Mouse (Mus musculus) common myeloid progenitor, adult 5-6 weeks (primary cell): ENCODE measurements at regions not wholly inside any gene's neighbourhood (a gene's known extent, or its start where the extent isn't known, plus 50 kb on each side); places are given as distances from the start of the nearest gene placed in this dataset.
"Not testable (repeated sequence)": the region's sequence is repeated elsewhere in the genome, so short reads cannot be mapped to it uniquely, and the experiment has no call there.

Source experiments
- ATAC-seq: replicated peaks from 2 replicates; pipeline ENCODE4 v1.8.0; 2016; ENCODE audit warnings: low read depth, mild to moderate bottlenecking, moderate TSS enrichment, inconsistent platforms; ENCODE audit not compliant: poor library complexity, severe bottlenecking

DNA sequence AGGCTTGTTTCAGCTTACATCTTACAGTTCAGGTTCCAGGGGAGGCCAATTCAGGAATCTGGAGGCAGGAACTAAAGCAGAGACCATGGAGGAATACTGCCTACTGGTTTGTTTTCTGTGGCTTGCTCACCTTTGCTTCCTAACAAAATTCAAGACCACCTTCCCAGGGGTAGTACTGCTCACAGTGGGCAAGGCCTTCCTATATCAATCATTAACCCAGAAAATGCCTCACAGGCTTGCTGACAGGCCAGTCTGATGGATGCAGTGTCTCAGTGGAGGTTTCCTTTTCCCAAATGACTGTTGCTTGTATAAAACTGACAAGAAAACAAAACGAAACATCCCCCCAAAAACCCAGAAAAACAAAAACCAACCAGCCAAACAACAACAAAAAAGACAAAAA, 95.8 kb upstream of the Klf13 start:
- ATAC-seq, result no peak

DNA sequence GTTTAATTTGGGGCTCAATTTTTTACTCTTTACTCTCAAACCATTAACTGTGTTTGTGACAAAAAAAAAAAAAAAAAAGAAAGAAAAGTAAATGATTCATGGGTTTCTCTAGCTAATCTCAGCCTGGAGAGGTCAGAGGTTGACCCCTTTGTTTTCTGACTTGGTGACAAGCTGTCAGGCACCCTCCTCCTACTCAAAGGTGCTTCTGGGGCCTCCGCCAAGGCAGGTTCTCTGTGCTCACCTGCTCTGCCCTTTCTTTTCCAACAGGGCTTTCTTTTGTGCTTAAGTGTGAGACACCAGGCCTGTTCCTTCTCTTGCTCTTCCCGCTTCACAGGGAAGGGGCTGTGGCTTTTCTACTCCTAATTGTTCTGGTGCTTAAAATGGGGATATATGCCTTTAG, 94.7 kb upstream of the Klf13 start:
- ATAC-seq, result no peak

DNA sequence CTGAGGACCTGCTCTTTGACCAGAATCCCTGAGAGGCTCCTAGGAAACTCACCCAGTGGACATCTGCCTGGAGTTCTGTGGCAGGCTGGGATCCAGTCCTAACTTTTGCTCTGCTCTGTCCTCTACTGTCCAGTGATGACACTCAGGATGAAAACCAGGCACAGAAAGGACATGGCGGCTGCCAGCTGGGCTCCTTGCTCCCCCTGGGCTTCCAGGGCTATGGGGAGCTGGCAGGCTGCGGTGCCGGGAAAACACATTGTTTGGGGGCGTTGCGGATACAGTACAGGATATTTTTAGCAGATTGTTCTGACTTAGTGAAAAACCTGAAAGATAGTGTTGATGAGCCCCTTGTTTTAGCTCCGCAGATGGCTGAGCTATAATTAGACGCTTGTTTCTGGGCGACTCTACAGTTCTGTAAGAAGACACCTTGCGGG, 94.2 kb upstream of the Klf13 start:
- ATAC-seq, result no peak

DNA sequence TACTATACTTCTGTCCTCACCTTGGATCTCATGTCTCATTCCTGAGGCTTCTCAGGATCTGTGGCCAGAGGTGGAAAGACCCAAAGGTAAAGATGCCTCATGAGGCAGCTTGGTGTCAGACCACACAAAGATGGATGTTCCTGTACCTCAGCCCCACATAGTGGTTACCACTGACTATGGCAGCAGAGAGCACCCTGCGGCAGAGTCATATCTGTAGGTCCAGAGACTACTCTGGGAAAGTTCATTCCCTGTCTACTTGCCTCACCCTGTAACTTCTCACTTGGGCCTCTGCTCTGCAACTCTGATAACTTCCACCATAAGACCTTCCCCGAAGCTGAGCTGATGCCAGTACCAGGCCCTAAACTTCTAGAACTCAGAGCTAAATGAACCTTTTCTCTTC, 91.9 kb upstream of the Klf13 start:
- ATAC-seq, result no peak

DNA sequence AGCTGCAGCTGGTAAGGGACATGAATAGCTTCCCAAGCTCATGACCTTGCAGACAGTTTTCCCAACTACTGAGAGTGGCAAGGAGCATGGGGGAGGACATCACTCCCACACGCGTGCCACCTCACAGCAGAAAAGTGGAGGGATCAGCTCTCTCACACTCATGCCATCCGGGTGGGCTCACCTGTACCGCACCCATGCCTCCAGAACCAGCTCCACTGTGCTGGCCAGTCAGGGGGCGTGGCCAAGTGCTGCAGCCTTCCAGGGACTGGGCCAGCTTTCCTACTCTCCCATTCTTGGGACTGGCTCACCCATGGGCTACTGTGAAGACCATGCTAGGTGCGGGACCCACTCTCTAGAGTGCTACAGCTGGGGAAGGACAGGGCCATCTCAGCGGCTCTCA, 88.4 kb upstream of the Klf13 start:
- no peak for ATAC-seq

DNA sequence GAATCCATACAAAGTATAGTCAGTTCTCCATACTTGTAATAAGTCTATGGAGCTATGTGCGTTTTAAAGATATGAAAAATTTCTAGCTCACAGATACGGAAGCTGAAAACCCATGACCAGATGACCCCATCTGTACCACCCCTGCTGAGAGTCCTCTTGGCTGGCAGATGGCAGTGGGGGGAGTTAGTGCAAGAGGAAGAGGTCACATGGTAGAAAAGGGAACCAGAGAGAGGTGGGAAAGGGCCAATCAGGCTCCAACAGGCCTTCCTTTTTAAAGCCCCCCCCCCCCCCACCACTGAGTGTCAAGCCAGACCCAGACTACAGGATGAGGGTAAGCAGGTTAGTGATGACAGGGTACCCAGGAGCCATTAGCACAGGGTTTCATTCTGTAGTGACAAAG, 86.4 kb upstream of the Klf13 start:
- peak; percentile 77 for ATAC-seq

DNA sequence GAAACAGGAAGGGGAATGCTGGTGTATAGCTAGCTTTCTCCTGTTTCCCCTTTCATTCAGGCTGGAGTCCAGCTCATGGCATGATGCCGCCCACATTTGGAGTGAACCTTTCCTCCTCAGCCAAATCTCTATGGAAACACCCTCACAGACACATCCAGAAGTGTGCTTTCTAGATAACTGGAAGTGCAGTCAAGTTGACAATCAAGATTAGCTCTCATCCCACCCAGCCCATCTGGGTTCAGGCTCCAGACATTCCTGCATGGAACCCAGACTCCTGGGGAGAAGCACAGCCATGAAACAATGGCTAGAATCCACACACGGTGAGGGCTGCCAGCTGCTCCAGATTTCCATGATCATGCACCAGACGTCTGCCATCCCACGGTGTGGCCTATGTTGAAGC, 85.5 kb upstream of the Klf13 start:
- ATAC-seq, result 0 out of 2 replicates have a peak, but pooled peaks have one; percentile 21

DNA sequence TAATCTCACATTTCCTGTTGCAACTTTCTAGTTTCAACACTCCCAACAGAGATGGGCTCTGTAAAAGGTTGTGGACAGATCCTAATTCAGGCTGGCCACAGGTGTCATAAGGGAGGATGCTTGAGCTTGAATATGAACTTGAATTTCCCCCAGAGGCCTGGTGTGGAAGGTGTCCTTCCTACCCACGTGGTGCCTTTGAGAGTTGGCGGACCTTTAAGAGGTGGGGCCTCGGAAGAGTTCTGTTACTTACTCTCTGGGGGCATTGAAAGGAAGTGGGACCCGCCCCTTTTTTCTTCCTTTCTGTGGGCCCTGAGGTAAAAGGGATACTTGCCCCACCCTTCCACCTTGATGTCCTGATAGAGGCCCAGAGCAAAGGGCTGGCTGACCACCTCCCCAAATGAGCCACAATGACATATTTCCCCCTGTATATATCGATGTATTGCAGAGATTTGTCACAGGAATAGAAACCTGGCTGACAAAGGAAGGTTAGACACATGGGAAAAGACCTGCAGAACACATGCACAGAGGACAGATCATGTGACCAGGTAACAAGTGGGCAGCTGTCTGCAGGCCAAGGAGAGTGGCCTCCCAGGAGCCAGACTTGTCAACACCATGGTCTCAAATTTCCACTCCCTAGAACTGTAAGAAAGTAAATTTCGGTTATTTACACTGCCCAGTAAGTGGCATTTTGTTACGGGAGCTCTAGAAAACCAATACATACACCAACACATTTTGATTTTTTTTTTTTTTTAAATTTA, 84.2 kb upstream of the Klf13 start:
- ATAC-seq, result no peak

DNA sequence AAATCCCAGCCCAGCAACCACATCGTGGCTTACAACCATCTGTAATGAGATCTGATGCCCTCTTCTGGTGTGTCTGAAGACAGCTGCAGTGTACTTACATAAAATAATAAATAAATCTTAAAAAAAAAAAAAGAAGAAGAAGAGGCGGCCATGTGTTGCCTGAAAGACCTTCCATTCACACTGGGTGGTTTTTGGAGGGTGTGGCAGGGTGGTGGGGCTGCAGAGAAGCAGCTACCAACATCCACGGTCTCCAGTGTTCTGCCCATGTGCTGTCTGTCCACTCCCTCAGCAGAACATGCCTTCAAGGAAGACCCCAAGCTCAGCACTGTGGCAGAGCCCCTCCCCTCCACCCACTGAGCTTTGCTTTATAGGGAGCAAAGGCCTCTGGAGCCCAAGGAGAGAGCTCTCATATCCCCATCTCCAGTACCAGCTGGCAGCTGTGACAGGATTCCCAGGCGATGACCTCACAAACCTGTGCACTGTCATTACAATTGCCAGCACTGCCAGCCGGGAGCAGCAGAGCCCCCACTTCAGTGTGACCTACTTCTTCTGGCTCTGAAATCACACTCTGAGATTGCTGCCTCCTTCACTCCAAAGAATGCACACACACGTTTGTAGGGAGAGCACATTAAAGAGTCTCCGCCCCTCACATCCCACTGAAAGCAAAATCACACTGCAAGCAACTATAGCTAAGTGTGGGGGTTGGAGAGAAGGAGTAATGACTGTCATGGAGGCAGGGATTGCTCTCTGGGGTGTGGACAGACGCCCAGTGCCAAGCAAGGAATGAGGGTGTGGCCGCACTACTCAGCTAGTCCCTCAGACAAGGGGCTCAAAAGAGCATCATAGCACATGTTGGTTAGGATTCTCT, 82.8 kb upstream of the Klf13 start:
- ATAC-seq, result no peak

DNA sequence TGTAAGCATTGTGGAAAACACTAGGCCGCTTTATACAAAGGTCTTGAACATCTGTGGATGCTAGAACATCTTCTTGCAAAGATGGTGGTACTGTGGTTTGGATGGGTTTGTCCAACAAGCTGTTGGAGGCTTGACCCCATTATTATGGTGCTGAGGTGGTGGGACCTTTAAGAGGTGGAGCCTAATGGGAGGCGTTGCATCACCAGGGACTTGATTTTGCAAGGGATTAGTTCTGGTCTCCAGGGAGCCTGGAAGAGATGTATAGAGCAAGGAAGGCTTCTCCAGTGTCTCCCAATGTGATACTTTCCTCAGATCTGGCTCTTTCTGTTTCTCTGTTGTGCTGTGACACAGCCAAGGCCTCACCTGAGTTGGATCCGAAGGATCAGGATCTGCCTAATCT, 79.4 kb upstream of the Klf13 start:
- no peak for ATAC-seq

DNA sequence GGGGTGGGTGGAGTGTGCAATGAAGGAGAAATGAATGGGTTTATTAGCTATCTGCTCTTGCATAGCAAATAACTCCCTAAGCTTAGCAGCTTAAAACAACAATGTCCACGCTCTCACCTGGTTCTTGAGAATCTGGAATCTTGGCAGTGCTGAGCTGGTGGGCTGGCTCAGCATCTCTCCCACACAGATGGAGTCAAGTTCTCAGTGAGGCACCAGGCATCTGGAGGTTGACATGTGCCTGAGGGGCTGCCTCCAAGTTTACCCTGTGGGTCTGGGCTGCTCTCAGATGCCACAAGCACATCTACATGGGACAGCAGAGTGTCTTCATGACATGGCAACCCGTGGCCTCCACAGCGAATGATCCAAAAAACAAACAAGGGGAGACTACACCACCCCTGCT, 78.2 kb upstream of the Klf13 start:
- ATAC-seq, result no peak

DNA sequence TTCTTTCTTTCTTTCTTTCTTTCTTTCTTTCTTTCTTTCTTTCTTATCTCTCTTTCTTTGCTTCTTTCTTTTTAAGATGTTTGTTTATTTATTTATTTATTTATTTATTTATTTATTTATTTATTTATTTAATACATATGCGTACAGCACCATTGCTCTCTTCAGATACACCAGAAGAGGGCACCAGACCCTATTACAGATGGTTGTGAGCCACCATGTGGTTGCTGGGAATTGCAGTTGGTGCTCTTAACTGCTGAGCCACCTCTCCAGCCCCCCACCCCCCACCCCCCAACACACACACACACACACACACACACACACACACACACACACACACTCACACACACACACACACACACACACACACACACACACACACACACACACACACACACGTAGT, 76.4 kb upstream of the Klf13 start:
- not testable (repeated sequence) for ATAC-seq

DNA sequence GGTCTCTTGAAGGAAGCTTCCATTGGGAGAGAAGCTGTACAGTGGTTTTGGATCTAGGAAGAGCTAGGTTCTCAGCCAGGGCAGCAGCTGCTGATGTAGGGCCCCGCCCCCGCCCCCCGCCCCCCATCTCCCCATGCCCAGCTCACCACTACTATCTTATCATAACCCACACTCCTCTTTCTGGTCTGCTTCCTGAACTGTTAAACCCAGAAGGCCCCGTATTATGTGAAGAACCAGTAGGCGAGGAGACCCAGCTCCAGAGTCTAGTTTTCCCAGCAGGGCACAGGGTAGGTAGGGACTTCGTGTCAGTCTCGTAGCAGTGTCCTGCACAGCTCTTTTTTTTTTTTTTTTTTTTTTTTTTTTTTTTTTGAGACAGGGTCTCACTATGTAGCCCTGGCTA, 75.5 kb upstream of the Klf13 start:
- peak; percentile 27 for ATAC-seq

DNA sequence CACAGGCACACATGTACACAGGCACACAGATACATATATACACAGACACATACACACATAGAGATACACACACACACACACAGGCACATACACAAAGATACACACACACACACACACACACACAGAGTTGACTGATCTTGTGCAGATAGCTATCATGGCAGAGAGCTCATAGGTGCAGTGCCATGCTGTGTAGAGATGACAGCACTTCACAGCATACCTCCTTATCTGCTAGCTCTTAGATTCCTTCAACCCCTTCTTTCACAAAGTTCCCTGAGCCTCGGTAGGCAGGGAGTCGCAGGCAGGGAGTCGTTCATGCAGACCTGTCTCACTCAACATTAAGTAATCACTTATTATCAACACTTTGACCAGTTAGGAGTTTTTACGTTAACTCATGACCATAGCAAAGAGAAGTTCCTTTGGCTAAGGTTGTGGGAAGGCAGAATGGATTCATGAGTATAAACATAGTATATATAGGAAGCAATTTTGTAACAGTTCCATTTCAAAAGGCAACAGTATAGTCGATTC, 74.4 kb upstream of the Klf13 start:
- no peak for ATAC-seq

DNA sequence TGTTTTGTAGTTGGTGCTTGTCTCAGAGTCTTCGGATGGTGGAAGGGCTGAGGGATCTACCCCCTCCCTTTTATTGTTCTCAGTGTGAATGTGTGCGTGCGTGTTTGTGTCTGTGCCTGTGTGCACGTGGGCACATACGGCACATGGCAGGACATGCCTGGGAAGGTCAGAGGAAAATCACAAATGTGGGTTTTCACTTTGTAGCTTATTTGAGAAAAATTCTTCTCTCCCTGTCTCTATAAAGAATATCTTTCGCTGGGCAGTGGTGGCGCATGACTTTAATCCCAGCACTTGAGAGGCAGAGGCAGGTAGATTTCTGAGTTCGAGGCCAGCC, 73.5 kb upstream of the Klf13 start:
- ATAC-seq, result no peak

DNA sequence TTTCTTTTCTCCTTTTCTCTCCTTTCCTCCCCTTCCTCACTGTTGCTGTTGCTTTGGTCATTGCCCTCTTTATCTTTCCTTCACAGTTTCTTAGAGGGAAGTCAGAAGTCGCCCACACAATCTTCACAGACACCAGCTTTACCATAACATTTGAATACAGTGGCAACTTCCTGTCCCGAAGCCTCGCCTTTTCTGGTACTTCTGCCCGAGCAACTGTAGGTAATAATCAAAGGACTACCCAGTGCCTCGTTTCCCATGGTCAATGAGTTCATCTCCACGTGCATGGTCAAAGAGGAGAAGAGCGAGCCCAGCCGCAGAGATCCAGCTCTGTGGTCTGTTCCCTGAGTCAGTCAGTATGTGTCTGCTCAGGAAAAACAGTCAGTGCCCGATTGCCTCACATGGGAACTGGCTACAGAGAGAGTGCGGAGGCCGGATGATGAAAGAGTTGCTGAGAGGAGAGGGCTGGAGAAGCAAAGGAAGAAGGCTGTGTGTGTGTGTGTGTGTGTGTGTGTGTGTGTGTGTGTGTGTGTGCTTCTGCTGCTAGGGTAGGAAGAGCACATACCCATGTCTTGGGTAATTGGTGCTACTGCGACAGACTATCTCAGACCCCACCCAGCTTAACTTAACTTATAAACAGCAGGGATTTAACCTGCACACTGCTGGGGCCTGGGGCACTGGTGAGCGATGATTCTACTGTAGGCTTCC, 73.0 kb upstream of the Klf13 start:
- ATAC-seq, result peak; percentile 84

DNA sequence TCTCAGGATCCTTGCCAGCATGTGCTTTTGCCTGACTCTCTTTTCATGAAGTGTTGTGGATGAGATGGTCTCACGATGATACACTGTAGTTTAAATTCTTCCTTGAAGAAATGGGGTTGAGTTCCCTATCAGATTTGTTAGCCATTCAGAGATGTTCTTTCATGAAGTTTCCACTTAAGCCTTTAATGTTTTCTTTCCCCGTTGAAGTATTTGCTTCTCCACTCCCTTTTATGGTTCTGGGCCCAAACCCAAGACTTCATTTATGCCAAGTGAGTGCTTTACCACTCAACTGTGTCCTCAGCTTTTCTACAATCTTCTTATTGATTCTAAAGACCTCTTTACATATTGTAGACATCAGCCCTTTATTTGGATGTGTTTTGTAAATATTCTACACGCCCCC, 71.9 kb upstream of the Klf13 start:
- no peak for ATAC-seq

DNA sequence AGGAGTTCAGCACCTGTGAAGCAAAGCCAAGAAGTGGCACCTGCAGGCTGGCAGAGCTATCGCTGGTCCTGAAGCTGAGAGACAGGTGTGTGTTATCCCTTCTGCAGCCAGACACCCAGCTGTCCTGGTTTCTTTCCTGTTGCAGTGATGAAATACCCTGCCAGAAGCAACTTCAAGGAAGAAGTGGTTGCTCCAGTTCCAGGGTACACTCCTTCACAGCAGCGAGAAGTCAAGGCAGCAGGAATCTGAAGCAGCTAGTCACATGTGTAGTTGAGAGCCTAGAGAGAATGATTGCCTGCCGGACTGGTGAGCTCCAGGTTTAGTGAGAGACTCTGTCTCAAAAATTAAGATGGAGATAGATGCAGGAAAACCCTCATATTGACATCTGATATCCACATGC, 69.1 kb upstream of the Klf13 start:
- no peak for ATAC-seq

DNA sequence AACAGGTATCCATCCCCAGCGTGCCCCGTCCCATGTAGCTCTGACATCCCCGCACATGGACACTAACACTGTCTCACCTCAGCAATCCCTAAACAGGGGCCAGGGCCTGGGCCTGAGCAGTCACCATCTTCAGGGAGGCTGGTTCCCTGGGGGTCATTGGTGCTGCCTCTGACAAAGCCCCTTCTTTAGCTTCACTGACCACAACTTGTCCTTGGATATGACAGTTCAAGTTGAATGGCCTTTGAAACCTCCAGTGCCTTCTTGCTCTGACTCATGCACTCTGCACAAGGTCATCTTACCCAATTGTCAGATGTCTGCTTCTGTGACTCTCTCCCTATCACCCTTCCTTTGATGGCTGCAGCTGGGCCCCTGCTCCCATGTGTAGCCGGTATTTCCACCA, 68.2 kb upstream of the Klf13 start:
- ATAC-seq, result no peak

DNA sequence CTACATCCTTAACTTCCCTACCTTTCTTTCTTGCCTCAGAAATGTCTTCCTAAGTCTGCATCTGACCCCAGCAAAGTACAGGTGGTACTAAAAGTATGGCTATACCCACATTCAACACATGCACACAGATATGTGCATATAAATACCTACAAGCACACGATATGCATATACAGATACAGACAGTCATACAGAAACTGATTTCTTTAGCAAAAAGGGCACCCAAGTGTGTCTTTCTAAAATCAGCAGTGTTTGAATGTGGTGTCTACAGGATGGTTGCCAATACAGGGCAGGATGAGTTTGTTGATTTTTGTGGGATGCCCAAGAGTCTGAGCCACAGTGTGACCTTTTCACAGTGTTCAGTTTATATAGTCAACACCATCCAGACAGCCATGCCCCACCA, 67.0 kb upstream of the Klf13 start:
- no peak for ATAC-seq

DNA sequence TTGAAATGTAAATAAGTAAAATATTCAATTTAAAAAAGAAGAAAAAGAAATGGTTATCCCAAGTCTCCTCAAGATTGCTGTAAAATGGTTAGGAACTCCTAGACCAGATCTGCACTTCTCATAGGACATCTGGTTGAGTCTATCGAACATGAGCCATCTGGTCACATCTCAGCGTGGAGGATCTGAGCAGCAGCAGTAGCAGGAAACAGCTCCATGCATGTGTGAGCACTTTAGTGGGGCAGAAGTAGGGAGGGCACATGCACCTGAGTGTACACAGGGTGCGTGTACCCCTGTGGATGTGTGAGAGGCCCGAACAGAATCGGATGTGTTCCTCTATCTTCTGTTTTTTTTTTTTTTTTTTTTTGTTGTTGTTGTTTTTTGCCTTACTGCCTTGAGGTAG, 65.2 kb upstream of the Klf13 start:
- no peak for ATAC-seq
